22 mouse cellular contexts compared by ENCODE assay signal in the genomic region with DNA sequence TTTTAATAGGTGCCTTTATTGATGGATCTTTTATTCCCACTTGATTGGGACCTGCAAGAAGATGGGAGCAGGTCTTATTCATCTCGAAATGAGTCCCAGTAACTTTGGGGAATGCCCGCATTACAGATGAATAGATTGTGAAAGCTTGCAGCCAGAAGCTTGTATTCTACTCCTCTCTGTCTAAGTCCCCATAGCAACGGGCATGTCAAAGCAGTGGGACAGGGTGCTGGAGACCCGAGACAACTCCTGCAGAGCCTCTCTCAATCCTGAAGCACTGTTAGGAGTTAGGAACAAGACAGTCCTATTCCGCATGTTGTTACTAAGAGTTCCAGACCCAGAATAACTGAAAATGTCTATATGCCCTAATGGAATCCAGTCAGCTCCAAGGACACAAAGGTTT.
DNase-seq lines count a peak whose midpoint lies in the region; ATAC-seq and TF ChIP-seq lines count a peak whose summit lies in the region.
"Had no signal": no experiment of that assay in that cellular context is flagged by ENCODE, and none has a peak within 500 bp of the region (broad histone marks: within the 10 kb centered on the region; RNA-seq: fewer than 3 reads in every experiment).

No protein-coding gene starts in this region.

- 0 out of 2 replicates have a peak, but pooled peaks cover 3% of the 10 kb centered on the region for H3K9me3 ChIP-seq in forebrain, embryonic 11.5 days (ENCODE audit: control insufficient read depth, low read length)
- H3K9me3 ChIP-seq in hindbrain, embryonic 11.5 days (ENCODE audit: control insufficient read depth, low read length), result no peaks in the 10 kb centered on the region
- H3K9me3 ChIP-seq in midbrain, embryonic 12.5 days, result peaks cover 6% of the 10 kb centered on the region; the same call in 1 of the 2 replicates
- no peaks in the 10 kb centered on the region for H3K9me3 ChIP-seq in intestine, embryonic 15.5 days
- H3K9me3 ChIP-seq: embryonic facial prominence, embryonic 10.5 days; heart, embryonic 10.5 days; limb, embryonic 12.5 days; liver, embryonic 13.5 days; lung, embryonic 15.5 days had no signal

- H3K4me1 ChIP-seq in forebrain, embryonic 11.5 days (replicated peaks; ENCODE audit: control insufficient read depth, insufficient read depth, low read length), result no peaks in the 10 kb centered on the region
- no peaks in the 10 kb centered on the region for H3K4me1 ChIP-seq in hindbrain, embryonic 11.5 days (replicated peaks; ENCODE audit: control insufficient read depth, insufficient read depth, low read length)
- peaks cover 14% of the 10 kb centered on the region for H3K4me1 ChIP-seq in midbrain, embryonic 12.5 days
- no peaks in the 10 kb centered on the region for H3K4me1 ChIP-seq in intestine, embryonic 15.5 days (replicated peaks)
- H3K4me1 ChIP-seq: liver, embryonic 13.5 days; lung, embryonic 15.5 days had no signal

- no peak overlapping the region for H3K27ac ChIP-seq in forebrain, embryonic 11.5 days (ENCODE audit: low read depth, low read length)
- H3K27ac ChIP-seq in hindbrain, embryonic 11.5 days (ENCODE audit: low read depth, low read length), result no peak overlapping the region
- H3K27ac ChIP-seq in midbrain, embryonic 12.5 days (replicated peaks), result no peak overlapping the region
- no peak overlapping the region for H3K27ac ChIP-seq in intestine, embryonic 15.5 days
- H3K27ac ChIP-seq: embryonic facial prominence, embryonic 10.5 days; heart, embryonic 10.5 days; layer of hippocampus, adult 2 months; limb, embryonic 12.5 days; liver, embryonic 13.5 days; lung, embryonic 15.5 days; macrophage had no signal

- H3K9ac ChIP-seq in forebrain, embryonic 11.5 days (ENCODE audit: low read length), result no peak overlapping the region
- no peak overlapping the region for H3K9ac ChIP-seq in hindbrain, embryonic 11.5 days (ENCODE audit: low read depth, low read length)
- H3K9ac ChIP-seq in midbrain, embryonic 12.5 days (replicated peaks), result no peak overlapping the region
- H3K9ac ChIP-seq in intestine, embryonic 15.5 days, result no peak overlapping the region
- H3K9ac ChIP-seq: limb, embryonic 12.5 days; liver, embryonic 13.5 days; lung, embryonic 15.5 days had no signal

- TF ChIP-seq POLR2A in brain, embryonic 14.5 days (IDR thresholded peaks at IDR 0.05; ENCODE audit: borderline replicate concordance, extremely low read depth, insufficient read depth, insufficient read length, poor library complexity, severe bottlenecking), result no peak

- DNase-seq in brain, embryonic 14.5 days (ENCODE audit: low read depth), result peak; percentile 73
- no peak for DNase-seq in forebrain, embryonic 11.5 days (ENCODE audit: low spot score)
- peak; percentile 17 for DNase-seq in hindbrain, embryonic 11.5 days (ENCODE audit: low spot score)
- no peak for DNase-seq in urinary bladder, postnatal 25 days (ENCODE audit: low spot score)
- no peak for DNase-seq in testis, postnatal 14 days (ENCODE audit: low spot score)
- no peak for DNase-seq in frontal cortex, postnatal 25 days (ENCODE audit: low spot score in 2 of 2)
- DNase-seq: cerebellum, adult 9-10 months; gastrocnemius, postnatal 36 days; heart, postnatal 14 days; kidney, adult 11 months; kidney, postnatal 10 days; liver, embryonic 13.5 days; right cerebral cortex, adult 18-20 months had no signal

- no peaks in the 10 kb centered on the region for H3K36me3 ChIP-seq in forebrain, embryonic 11.5 days (ENCODE audit: control insufficient read depth, insufficient read depth, low read length)
- H3K36me3 ChIP-seq in hindbrain, embryonic 11.5 days (ENCODE audit: control insufficient read depth, insufficient read depth, low read length), result no peaks in the 10 kb centered on the region
- no peaks in the 10 kb centered on the region for H3K36me3 ChIP-seq in midbrain, embryonic 12.5 days
- H3K36me3 ChIP-seq in intestine, embryonic 15.5 days, result no peaks in the 10 kb centered on the region
- H3K36me3 ChIP-seq: embryonic facial prominence, embryonic 10.5 days; heart, embryonic 10.5 days; limb, embryonic 12.5 days; liver, embryonic 13.5 days; lung, embryonic 15.5 days had no signal

- no peak overlapping the region for H3K4me3 ChIP-seq in forebrain, embryonic 11.5 days (ENCODE audit: low read depth, low read length)
- no peak overlapping the region for H3K4me3 ChIP-seq in hindbrain, embryonic 11.5 days (ENCODE audit: low read depth, low read length)
- H3K4me3 ChIP-seq in midbrain, embryonic 12.5 days, result no peak overlapping the region
- H3K4me3 ChIP-seq in intestine, embryonic 15.5 days (replicated peaks), result no peak overlapping the region
- H3K4me3 ChIP-seq: embryonic facial prominence, embryonic 10.5 days; heart, embryonic 10.5 days; layer of hippocampus, adult 2 months; limb, embryonic 12.5 days; liver, embryonic 13.5 days; lung, embryonic 15.5 days had no signal

- peaks cover 2% of the 10 kb centered on the region; the same call in 1 of the 2 replicates for H3K27me3 ChIP-seq in forebrain, embryonic 11.5 days (ENCODE audit: control insufficient read depth, insufficient read depth, low read length)
- no peaks in the 10 kb centered on the region for H3K27me3 ChIP-seq in hindbrain, embryonic 11.5 days (ENCODE audit: control insufficient read depth, insufficient read depth, low read length)
- H3K27me3 ChIP-seq in midbrain, embryonic 12.5 days, result no peaks in the 10 kb centered on the region
- H3K27me3 ChIP-seq in intestine, embryonic 15.5 days (replicated peaks), result no peaks in the 10 kb centered on the region
- H3K27me3 ChIP-seq: limb, embryonic 12.5 days; liver, embryonic 13.5 days; lung, embryonic 15.5 days; Patski had no signal

- WGBS in forebrain, embryonic 11.5 days, result 27% methylated on average over 5 of the region's 5 CpGs
- 47% methylated on average over 5 of the region's 5 CpGs for WGBS in hindbrain, embryonic 11.5 days
- 13% methylated on average over 5 of the region's 5 CpGs for WGBS in midbrain, embryonic 12.5 days
- 85% methylated on average over 5 of the region's 5 CpGs for WGBS in intestine, embryonic 15.5 days

- TF ChIP-seq CTCF in brain, embryonic 14.5 days (IDR thresholded peaks at IDR 0.05; ENCODE audit: borderline replicate concordance, extremely low read depth, insufficient read depth, insufficient read length), result no peak

- H3K4me2 ChIP-seq in forebrain, embryonic 11.5 days (ENCODE audit: low read depth, low read length, severe bottlenecking), result no peak overlapping the region
- no peak overlapping the region for H3K4me2 ChIP-seq in hindbrain, embryonic 11.5 days (replicated peaks; ENCODE audit: low read depth, low read length)
- no peak overlapping the region for H3K4me2 ChIP-seq in midbrain, embryonic 12.5 days (replicated peaks)
- no peak overlapping the region for H3K4me2 ChIP-seq in intestine, embryonic 15.5 days (replicated peaks)
- H3K4me2 ChIP-seq: limb, embryonic 12.5 days; liver, embryonic 13.5 days; lung, embryonic 15.5 days had no signal

- ATAC-seq in forebrain, embryonic 11.5 days (replicated peaks; ENCODE audit: low FRiP score), result peak; percentile 54
- ATAC-seq in hindbrain, embryonic 11.5 days (ENCODE audit: low FRiP score), result peak; percentile 59
- ATAC-seq in midbrain, embryonic 12.5 days (ENCODE audit: low FRiP score, low read depth), result peak; percentile 75
- ATAC-seq in intestine, embryonic 15.5 days, result no peak
- ATAC-seq: Patski had no signal

Comparison
In these comparisons a context has a peak if more than half of its experiments do, and no peak if none do; other contexts are left out.
1. DNase-seq: peak in brain, embryonic 14.5 days (single experiment) and hindbrain, embryonic 11.5 days (single experiment); none in forebrain, embryonic 11.5 days (single experiment), urinary bladder, postnatal 25 days (single experiment), testis, postnatal 14 days (single experiment) and frontal cortex, postnatal 25 days (0 of 2).